Mouse (Mus musculus) kidney, postnatal 0 days (tissue): ENCODE measurements around the gene Slc37a4. TPM values are rescaled to one million over a fixed set of nuclear protein-coding genes. Genes with fewer than 3 reads are reported as not detected.
A peak's percentile ranks its signal among the peaks of the same experiment; 100 is the strongest.
"Not testable (repeated sequence)": the region's sequence is repeated elsewhere in the genome, so short reads cannot be mapped to it uniquely, and the experiment has no call there.

Source experiments
- ATAC-seq: fragments of 200-750 bp; cut with Nextera tagmentation; replicated peaks from 2 replicates; pipeline ENCODE4 v1.8.0; 2017; ENCODE audit warnings: low read depth, moderate number of reproducible peaks, moderate TSS enrichment, moderate library complexity; ENCODE audit not compliant: low FRiP score
- DNase-seq: peaks from one replicate; pipeline ENCODE4 v3.0.0-alpha.2; 2016; ENCODE audit warnings: low spot score
- H3K27ac ChIP-seq: fragments of 300-500 bp; sonication (generic); 2 replicates; pipeline ENCODE4 v1.5.1; 2014; ENCODE audit warnings: mild to moderate bottlenecking
- H3K27me3 ChIP-seq: fragments of 300-500 bp; sonication (generic); 2 replicates; pipeline ENCODE4 v1.6.1; 2014; ENCODE audit warnings: low read length, mixed read lengths; ENCODE audit not compliant: insufficient read depth
- H3K36me3 ChIP-seq: fragments of 300-500 bp; sonication (generic); 2 replicates; pipeline ENCODE4 v1.6.1; 2014; ENCODE audit warnings: low read length, mixed read lengths; ENCODE audit not compliant: insufficient read depth
- H3K4me1 ChIP-seq: fragments of 300-500 bp; sonication (generic); replicated peaks from 2 replicates; pipeline ENCODE4 v1.6.1; 2014; ENCODE audit warnings: antibody characterized with exemption, low read length, mixed read lengths; ENCODE audit not compliant: insufficient read depth
- H3K4me2 ChIP-seq: fragments of 300-500 bp; sonication (generic); 2 replicates; pipeline ENCODE4 v1.6.1; 2014; ENCODE audit warnings: mild to moderate bottlenecking, low read length, moderate library complexity, mixed read lengths
- H3K4me3 ChIP-seq: fragments of 300-500 bp; sonication (generic); replicated peaks from 2 replicates; pipeline ENCODE4 v1.5.1; 2014; ENCODE audit warnings: low read depth, low read length
- H3K9ac ChIP-seq: fragments of 300-500 bp; sonication (generic); 2 replicates; pipeline ENCODE4 v1.6.1; 2014; ENCODE audit warnings: low read depth, low read length
- H3K9me3 ChIP-seq: fragments of 300-500 bp; sonication (generic); replicated peaks from 2 replicates; pipeline ENCODE4 v1.6.1; 2016; ENCODE audit warnings: low read length, inconsistent platforms, mixed read lengths
- CTCF ChIP-seq: IDR thresholded peaks from 2 replicates; pipeline ENCODE4 v1.5.1; 2016; ENCODE audit warnings: antibody characterized with exemption, low read depth, mild to moderate bottlenecking, moderate library complexity
- WGBS: fragments of 180-500 bp; shearing (Covaris S2); extraction: QIAGEN DNeasy Blood & Tissue Kit; methylation state at CpG from one replicate; pipeline ENCODE4 v1.1.7; 2014; 5-methylcytosine and 5-hydroxymethylcytosine counted together
- polyA plus RNA-seq: library from polyadenylated mRNA; unstranded; fragments of >200 nt; fragmentation: Nextera tagmentation; extraction: Ambion mirVana; gene quantifications from 2 replicates; pipeline ENCODE4 v1.2.1, GENCODE M21; 2015

Gene Slc37a4
- polyA plus RNA-seq, 1 experiment from 2014 or later: 88.7 TPM

GRCm38 (mm10) chr9:44418519-44419385 is 22.1 kb downstream of the Slc37a4 start, which contains the start of gene Ccdc84:
TSS of gene Ccdc84 (minus strand) at chr9:44418569.
- no peak for DNase-seq
- Histone ChIP-seq H3K4me1 (0 out of 2 replicates have a peak, but pooled peaks cover 3% of the 10 kb centered on the region), H3K36me3 (peaks cover 4% of the 10 kb centered on the region; the same call in 1 of the 2 replicates), H3K27ac (peak within 1 kb of the TSS; percentile 78), H3K4me2 (peak within 1 kb of the TSS; percentile 93), H3K9ac (peak within 1 kb of the TSS; percentile 81), H3K9me3 (no peaks in the 10 kb centered on the region), H3K4me3 (peak within 1 kb of the TSS; percentile 86), H3K27me3 (no peaks in the 10 kb centered on the region)
- ATAC-seq: no peak
- WGBS: 73% methylated on average over 14 of the region's 14 CpGs
- no peak for TF ChIP-seq CTCF

GRCm38 (mm10) chr9:44419730-44420129 is 23.1 kb downstream of the Slc37a4 start:
- H3K9me3 ChIP-seq, H3K27ac ChIP-seq, H3K4me2 ChIP-seq, ATAC-seq, H3K9ac ChIP-seq, DNase-seq, H3K4me1 ChIP-seq, H3K36me3 ChIP-seq, H3K4me3 ChIP-seq, H3K27me3 ChIP-seq: not testable (repeated sequence)
- WGBS: 90% methylated on average over 9 of the region's 9 CpGs

- no peak overlapping the region for H3K4me3 ChIP-seq
- ATAC-seq (no peak), DNase-seq (no peak)
- H3K27me3 ChIP-seq: no peaks in the 10 kb centered on the region
- H3K4me2 ChIP-seq: no peak overlapping the region
- H3K9ac ChIP-seq: no peak overlapping the region
- 0 out of 2 replicates have a peak, but pooled peaks cover 3% of the 10 kb centered on the region for H3K4me1 ChIP-seq
- 69% methylated on average over 5 of the region's 5 CpGs for WGBS
- H3K27ac ChIP-seq: no peak overlapping the region
- no peaks in the 10 kb centered on the region for H3K36me3 ChIP-seq
- no peaks in the 10 kb centered on the region for H3K9me3 ChIP-seq
- TF ChIP-seq CTCF: no peak
These were observed 23.7 kb downstream of the Slc37a4 start for GRCm38 (mm10) chr9:44420280-44420898.

- ATAC-seq (no peak), DNase-seq (no peak)
- WGBS: 89% methylated on average over 4 of the region's 4 CpGs
- Histone ChIP-seq H3K4me2 (no peak overlapping the region), H3K4me3 (no peak overlapping the region), H3K27ac (no peak overlapping the region), H3K36me3 (no peaks in the 10 kb centered on the region), H3K9ac (no peak overlapping the region), H3K9me3 (no peaks in the 10 kb centered on the region), H3K4me1 (no peaks in the 10 kb centered on the region), H3K27me3 (no peaks in the 10 kb centered on the region)
- TF ChIP-seq CTCF: no peak
These were observed 26.9 kb downstream of the Slc37a4 start for GRCm38 (mm10) chr9:44423576-44423975.

- DNase-seq (no peak), ATAC-seq (no peak)
- WGBS: 38% methylated on average over 5 of the region's 5 CpGs
- no peak overlapping the region for H3K9ac ChIP-seq
- no peaks in the 10 kb centered on the region for H3K36me3 ChIP-seq
- TF ChIP-seq CTCF: peak; percentile 21; the same call in 1 of the 2 replicates
- H3K27me3 ChIP-seq: no peaks in the 10 kb centered on the region
- H3K4me1 ChIP-seq: no peaks in the 10 kb centered on the region
- H3K27ac ChIP-seq: no peak overlapping the region
- no peaks in the 10 kb centered on the region for H3K9me3 ChIP-seq
- no peak overlapping the region for H3K4me3 ChIP-seq
- H3K4me2 ChIP-seq: no peak overlapping the region
These were observed 36.0 kb downstream of the Slc37a4 start for GRCm38 (mm10) chr9:44432577-44433185.

GRCm38 (mm10) chr9:44435747-44436146 is 39.1 kb downstream of the Slc37a4 start:
- no peaks in the 10 kb centered on the region for H3K4me1 ChIP-seq
- no peaks in the 10 kb centered on the region for H3K27me3 ChIP-seq
- DNase-seq: no peak
- H3K27ac ChIP-seq: no peak overlapping the region
- no peak for TF ChIP-seq CTCF
- no peaks in the 10 kb centered on the region for H3K36me3 ChIP-seq
- H3K4me3 ChIP-seq: no peak overlapping the region
- H3K9me3 ChIP-seq: no peaks in the 10 kb centered on the region
- 75% methylated on average over 6 of the region's 6 CpGs for WGBS
- no peak overlapping the region for H3K9ac ChIP-seq
- no peak overlapping the region for H3K4me2 ChIP-seq
- ATAC-seq: no peak
